Mouse (Mus musculus) cerebellum, adult 2 months (tissue): ENCODE results near the gene Rrh.

Experiments used
- CTCF ChIP-seq: fragments of 200-500 bp; IDR thresholded peaks from 2 replicates; pipeline ENCODE4 v1.5.1; 2011; ENCODE audit warnings: low read depth, mild to moderate bottlenecking, control low read depth, low read length, moderate library complexity, borderline replicate concordance; ENCODE audit not compliant: insufficient read depth
- POLR2A ChIP-seq: fragments of 200-500 bp; IDR thresholded peaks from 2 replicates; pipeline ENCODE4 v1.6.1; 2011; ENCODE audit warnings: low read length, control low read depth, borderline replicate concordance; ENCODE audit not compliant: insufficient read depth

DNA sequence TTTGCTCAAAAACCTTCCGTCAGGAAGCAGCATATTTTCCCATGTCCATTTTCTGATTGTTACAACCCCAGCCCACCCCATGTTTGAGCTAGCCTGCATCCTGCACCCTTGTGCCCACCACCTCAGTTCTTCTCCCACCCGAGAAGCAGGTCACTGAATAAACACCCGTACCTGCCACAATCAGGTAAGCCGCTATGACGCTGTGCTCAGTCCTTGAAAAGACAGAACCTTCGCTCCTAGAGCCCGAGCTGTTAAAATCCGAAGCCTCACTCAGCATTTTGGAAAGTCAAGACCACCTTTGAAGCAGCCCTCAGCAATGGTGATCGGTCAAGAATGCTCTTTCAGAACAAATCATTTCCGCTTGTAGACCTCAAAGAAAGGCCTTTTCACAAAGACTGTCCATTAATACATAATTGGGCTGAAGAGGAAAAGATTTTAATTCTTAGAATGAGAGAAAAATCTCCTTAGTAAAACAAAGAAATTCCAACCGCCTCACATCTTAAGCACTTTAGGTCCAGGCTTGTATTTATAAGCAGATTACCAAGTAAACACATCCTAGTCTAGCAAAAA lies at the start of gene Rrh:
- no peak for TF ChIP-seq CTCF
- TF ChIP-seq POLR2A, result no peak
